Comparison of ENCODE assay signal across 8 mouse cellular contexts in the genomic region with DNA sequence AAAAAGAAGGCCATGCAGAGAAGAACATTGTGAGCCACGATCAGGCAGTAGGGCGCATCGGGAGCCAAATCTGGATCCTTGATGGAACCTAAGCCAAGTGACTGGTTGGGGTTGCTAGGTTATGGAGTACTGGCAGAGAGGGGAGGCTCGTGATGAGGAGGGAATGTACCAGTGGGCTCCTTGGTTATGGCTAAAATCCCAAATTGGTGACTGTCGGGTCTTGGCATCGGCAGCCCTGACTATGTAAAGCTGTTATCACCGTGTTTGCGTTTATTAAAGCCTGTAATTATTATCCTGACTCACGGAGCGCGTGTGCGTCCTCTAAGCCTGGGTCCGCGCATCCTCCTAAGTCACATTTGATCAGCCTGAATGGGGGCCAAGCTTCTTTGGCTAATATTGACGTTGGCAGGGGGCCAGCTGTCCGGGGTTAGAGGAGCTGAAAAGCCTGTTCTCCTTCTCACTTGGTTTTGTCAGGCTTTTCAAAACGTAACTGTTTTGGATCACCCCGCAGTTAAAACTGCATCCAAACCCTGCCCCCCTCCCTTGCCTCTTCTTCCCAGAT.
DNase-seq lines count a peak whose midpoint lies in the region; ATAC-seq and TF ChIP-seq lines count a peak whose summit lies in the region.

No protein-coding gene starts in this region.

- in situ Hi-C loops in Patski (cut with MboI; ENCODE audit: low pct_unique_long_range_greater_than_20kb) = no loop called here

- TF ChIP-seq CTCF in Patski (IDR thresholded peaks at IDR 0.05) = no peak
- TF ChIP-seq CTCF in hindbrain, postnatal 0 days (IDR thresholded peaks at IDR 0.05; ENCODE audit: low read depth) = no peak
- no peak for TF ChIP-seq CTCF in stomach, postnatal 0 days (IDR thresholded peaks at IDR 0.05; ENCODE audit: low read depth)

- no peaks in the 10 kb centered on the region for H3K36me3 ChIP-seq in hindbrain, postnatal 0 days (ENCODE audit: insufficient read depth, low read length)
- H3K36me3 ChIP-seq in midbrain, embryonic 14.5 days (ENCODE audit: control insufficient read depth, insufficient read depth, low read length) = no peaks in the 10 kb centered on the region
- no peaks in the 10 kb centered on the region for H3K36me3 ChIP-seq in stomach, postnatal 0 days (ENCODE audit: control insufficient read depth, insufficient read depth, low read length)

- H3K27me3 ChIP-seq in Patski = peaks cover 21% of the 10 kb centered on the region
- peaks cover 5% of the 10 kb centered on the region; the same call in 1 of the 2 replicates for H3K27me3 ChIP-seq in hindbrain, postnatal 0 days (ENCODE audit: insufficient read depth, low read length)
- peaks cover 6% of the 10 kb centered on the region; the same call in 1 of the 2 replicates for H3K27me3 ChIP-seq in midbrain, embryonic 14.5 days (ENCODE audit: control insufficient read depth, insufficient read depth, low read length)
- no peaks in the 10 kb centered on the region for H3K27me3 ChIP-seq in stomach, postnatal 0 days (ENCODE audit: control insufficient read depth, insufficient read depth, low read length)

- peak overlapping the region; percentile 15 for H3K4me3 ChIP-seq in hindbrain, postnatal 0 days (ENCODE audit: low read length)
- H3K4me3 ChIP-seq in midbrain, embryonic 14.5 days (replicated peaks; ENCODE audit: low read depth, low read length) = no peak overlapping the region
- no peak overlapping the region for H3K4me3 ChIP-seq in stomach, postnatal 0 days (ENCODE audit: low read depth, low read length)

- no peak overlapping the region for H3K9ac ChIP-seq in hindbrain, postnatal 0 days (replicated peaks; ENCODE audit: low read length)
- H3K9ac ChIP-seq in midbrain, embryonic 14.5 days (replicated peaks; ENCODE audit: low read length) = no peak overlapping the region
- no peak overlapping the region for H3K9ac ChIP-seq in stomach, postnatal 0 days (ENCODE audit: low read length)

- H3K4me2 ChIP-seq in hindbrain, postnatal 0 days (ENCODE audit: low read depth, low read length) = peak overlapping the region; percentile 50
- H3K4me2 ChIP-seq in midbrain, embryonic 14.5 days (ENCODE audit: low read length) = peak overlapping the region; percentile 39
- H3K4me2 ChIP-seq in stomach, postnatal 0 days (replicated peaks; ENCODE audit: low read depth) = peak overlapping the region; percentile 38; the same call in 1 of the 2 replicates

- peak overlapping the region; percentile 28; the same call in 1 of the 2 replicates for H3K27ac ChIP-seq in hindbrain, postnatal 0 days
- H3K27ac ChIP-seq in midbrain, embryonic 14.5 days (replicated peaks; ENCODE audit: low read depth, low read length) = no peak overlapping the region
- 0 out of 2 replicates have a peak overlapping the region, but pooled peaks have one; percentile 18 for H3K27ac ChIP-seq in stomach, postnatal 0 days (replicated peaks)

- TF ChIP-seq EP300 in stomach, postnatal 0 days (optimal IDR thresholded peaks at IDR 0.05) = no peak

- CTCF ChIA-PET in Patski (lab: Charles Lee) = no interaction called here

- DNase-seq in Patski (ENCODE audit: low read depth, low spot score) = peak; percentile 39
- DNase-seq in cerebellum, postnatal 14 days = peak; percentile 91 to 92
- peak; percentile 62 for DNase-seq in gastrocnemius, postnatal 10 days
- peak; percentile 89 for DNase-seq in hindbrain, postnatal 0 days (ENCODE audit: low spot score)
- peak; percentile 54 to 58 for DNase-seq in layer of hippocampus, postnatal 36 days
- DNase-seq in midbrain, embryonic 14.5 days = peak; percentile 83
- peak; percentile 68 for DNase-seq in stomach, postnatal 0 days (ENCODE audit: low spot score)
- no peak for DNase-seq in thymus, postnatal 4 days

- no peaks in the 10 kb centered on the region for H3K9me3 ChIP-seq in hindbrain, postnatal 0 days (ENCODE audit: low read length)
- H3K9me3 ChIP-seq in midbrain, embryonic 14.5 days (ENCODE audit: control insufficient read depth, low read length) = no peaks in the 10 kb centered on the region
- no peaks in the 10 kb centered on the region for H3K9me3 ChIP-seq in stomach, postnatal 0 days (ENCODE audit: control insufficient read depth, low read length)

- H3K4me1 ChIP-seq in hindbrain, postnatal 0 days (ENCODE audit: insufficient read depth, low read length) = peaks cover 12% of the 10 kb centered on the region; the same call in 1 of the 2 replicates
- 0 out of 2 replicates have a peak, but pooled peaks cover 7% of the 10 kb centered on the region for H3K4me1 ChIP-seq in midbrain, embryonic 14.5 days (ENCODE audit: control insufficient read depth, insufficient read depth, low read length)
- H3K4me1 ChIP-seq in stomach, postnatal 0 days (replicated peaks; ENCODE audit: control insufficient read depth, insufficient read depth) = 0 out of 2 replicates have a peak, but pooled peaks cover 2% of the 10 kb centered on the region

- WGBS in hindbrain, postnatal 0 days = 17% methylated on average over 18 of the region's 18 CpGs
- WGBS in midbrain, embryonic 14.5 days = 15% methylated on average over 18 of the region's 18 CpGs
- 14% methylated on average over 18 of the region's 18 CpGs for whole genome bisulfite sequencing in stomach, postnatal 0 days

- ATAC-seq in Patski = peak; percentile 62
- peak; percentile 93 for ATAC-seq in hindbrain, postnatal 0 days
- ATAC-seq in midbrain, embryonic 14.5 days (ENCODE audit: low FRiP score, low TSS enrichment) = peak; percentile 63; the same call in 1 of the 2 replicates
- peak; percentile 54; the same call in 1 of the 2 replicates for ATAC-seq in stomach, postnatal 0 days (ENCODE audit: low FRiP score, low TSS enrichment)

- POLR2A ChIA-PET in Patski (lab: Charles Lee) = no interaction called here
